Mouse (Mus musculus) hindbrain, postnatal 0 days (tissue): Measurements from ENCODE around the gene Slc35e1. TPM values are rescaled to one million over a fixed set of nuclear protein-coding genes. Genes with fewer than 3 reads are reported as not detected.

ENCODE experiments used
- ATAC-seq: fragments of 200-750 bp; cut with Nextera tagmentation; 2 replicates; pipeline ENCODE4 v1.8.0; 2017; ENCODE audit warnings: mild to moderate bottlenecking, moderate TSS enrichment, moderate library complexity
- DNase-seq: peaks from one replicate; pipeline ENCODE4 v3.0.0-alpha.2; 2015; ENCODE audit warnings: low spot score
- H3K27ac ChIP-seq: fragments of 300-500 bp; sonication (generic); 2 replicates; pipeline ENCODE4 v1.5.1; 2014; ENCODE audit warnings: mild to moderate bottlenecking
- H3K27me3 ChIP-seq: fragments of 300-500 bp; sonication (generic); 2 replicates; pipeline ENCODE4 v1.6.1; 2014; ENCODE audit warnings: low read length, mixed read lengths; ENCODE audit not compliant: insufficient read depth
- H3K36me3 ChIP-seq: fragments of 300-500 bp; sonication (generic); 2 replicates; pipeline ENCODE4 v1.6.1; 2014; ENCODE audit warnings: low read length, mixed read lengths; ENCODE audit not compliant: insufficient read depth
- H3K4me1 ChIP-seq: fragments of 300-500 bp; sonication (generic); 2 replicates; pipeline ENCODE4 v1.6.1; 2014; ENCODE audit warnings: antibody characterized with exemption, low read length, mixed read lengths; ENCODE audit not compliant: insufficient read depth
- H3K4me2 ChIP-seq: fragments of 300-500 bp; sonication (generic); 2 replicates; pipeline ENCODE4 v1.6.1; 2014; ENCODE audit warnings: low read depth, mild to moderate bottlenecking, low read length, moderate library complexity, mixed read lengths
- H3K4me3 ChIP-seq: fragments of 300-500 bp; sonication (generic); 2 replicates; pipeline ENCODE4 v1.5.1; 2014; ENCODE audit warnings: low read length
- H3K9ac ChIP-seq: fragments of 300-500 bp; sonication (generic); replicated peaks from 2 replicates; pipeline ENCODE4 v1.6.1; 2014; ENCODE audit warnings: mild to moderate bottlenecking, low read length, moderate library complexity, mixed read lengths
- H3K9me3 ChIP-seq: fragments of 300-500 bp; sonication (generic); 2 replicates; pipeline ENCODE4 v1.6.1; 2016; ENCODE audit warnings: low read length, mixed read lengths
- CTCF ChIP-seq: IDR thresholded peaks from 2 replicates; pipeline ENCODE4 v1.5.1; 2016; ENCODE audit warnings: antibody characterized with exemption, control low read depth, low read depth
- WGBS: fragments of 180-500 bp; shearing (Covaris S2); extraction: QIAGEN DNeasy Blood & Tissue Kit; methylation state at CpG from one replicate; pipeline ENCODE4 v1.1.7; 2014; 5-methylcytosine and 5-hydroxymethylcytosine counted together
- microRNA-seq, 2 experiments: library from miRNA; unstranded; fragments of <30 nt; microRNA quantifications; one replicate each; pipeline ENCODE4; 2016
- polyA plus RNA-seq: library from polyadenylated mRNA; unstranded; fragments of >200 nt; fragmentation: Nextera tagmentation; extraction: Ambion mirVana; gene quantifications from 2 replicates; pipeline ENCODE4 v1.2.1, GENCODE M21; 2015
- total RNA-seq: library from RNA; depleted of rRNA; stranded (reverse); fragments of >200 nt; gene quantifications from 2 replicates; pipeline ENCODE4 v1.2.3, GENCODE M21; 2014; rRNA removed

Slc35e1 gene
- total and polyA plus RNA-seq, 2 experiments from 2014 or later: 12.5 to 57.3 TPM

DNA sequence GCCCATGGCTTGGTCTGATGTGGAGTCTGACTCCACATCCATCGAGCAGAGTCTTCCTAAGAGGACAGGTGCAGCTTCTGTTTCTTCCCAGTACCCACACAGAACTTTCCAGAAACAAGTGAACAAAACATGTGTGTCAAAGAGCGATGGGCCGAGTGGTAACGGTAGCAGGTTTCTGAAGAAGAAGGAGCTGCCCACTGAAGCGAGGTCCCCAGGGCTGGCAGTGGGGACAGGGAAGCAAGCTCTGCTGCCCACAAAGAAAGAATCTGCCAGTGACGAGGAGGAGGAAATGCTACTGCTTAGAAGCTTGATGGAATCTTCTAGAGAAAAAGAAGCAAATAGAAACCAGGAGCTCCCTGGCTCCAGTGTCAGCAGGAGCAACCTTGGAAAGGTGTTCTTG is 47.3 kb downstream of the Slc35e1 start:
- no peak overlapping the region for H3K27ac ChIP-seq
- peaks cover 4% of the 10 kb centered on the region for H3K4me1 ChIP-seq
- no peaks in the 10 kb centered on the region for H3K9me3 ChIP-seq
- ATAC-seq: no peak
- DNase-seq: no peak
- TF ChIP-seq CTCF: no peak
- H3K9ac ChIP-seq: no peak overlapping the region
- 94% methylated on average over 6 of the region's 6 CpGs for WGBS
- H3K4me2 ChIP-seq: no peak overlapping the region
- H3K27me3 ChIP-seq: no peaks in the 10 kb centered on the region
- H3K36me3 ChIP-seq: peaks cover 8% of the 10 kb centered on the region
- no peak overlapping the region for H3K4me3 ChIP-seq

GRCm38 (mm10) chr8:72443994-72444350 is 48.4 kb downstream of the Slc35e1 start:
- DNase-seq (no peak), ATAC-seq (no peak; the same call in 1 of the 2 replicates)
- peaks cover 4% of the 10 kb centered on the region for H3K4me1 ChIP-seq
- H3K4me3 ChIP-seq: peak overlapping the region; percentile 33
- no peaks in the 10 kb centered on the region for H3K9me3 ChIP-seq
- no peaks in the 10 kb centered on the region; the same call in 1 of the 2 replicates for H3K36me3 ChIP-seq
- 46% methylated on average over 6 of the region's 6 CpGs for WGBS
- H3K9ac ChIP-seq: peak overlapping the region; percentile 39
- TF ChIP-seq CTCF: no peak
- H3K27me3 ChIP-seq: no peaks in the 10 kb centered on the region
- H3K4me2 ChIP-seq: peak overlapping the region; percentile 58
- H3K27ac ChIP-seq: peak overlapping the region; percentile 33

- H3K4me3 ChIP-seq: peak within 1 kb of the TSS; percentile 33
- peak within 1 kb of the TSS; percentile 39 for H3K9ac ChIP-seq
- no peak for TF ChIP-seq CTCF
- no peaks in the 10 kb centered on the region for H3K27me3 ChIP-seq
- ATAC-seq (peak; percentile 99), DNase-seq (peak; percentile 99)
- 6% methylated on average over 34 of the region's 34 CpGs for WGBS
- H3K9me3 ChIP-seq: no peaks in the 10 kb centered on the region
- peak within 1 kb of the TSS; percentile 33 for H3K27ac ChIP-seq
- peak within 1 kb of the TSS; percentile 58 for H3K4me2 ChIP-seq
- H3K36me3 ChIP-seq: no peaks in the 10 kb centered on the region
- peaks cover 4% of the 10 kb centered on the region for H3K4me1 ChIP-seq
These were observed 48.9 kb downstream of the Slc35e1 start, which contains the start of the genes Calr3 and 1700030K09Rik for GRCm38 (mm10) chr8:72443338-72443993. Calr3 (minus strand) TSS chr8:72443870. 1700030K09Rik (plus strand) TSS chr8:72443880.

GRCm38 (mm10) chr8:72438248-72439015 is 54.0 kb downstream of the Slc35e1 start:
- Histone ChIP-seq H3K4me2 (no peak overlapping the region), H3K9ac (no peak overlapping the region), H3K4me1 (no peaks in the 10 kb centered on the region), H3K27me3 (no peaks in the 10 kb centered on the region), H3K9me3 (no peaks in the 10 kb centered on the region), H3K27ac (no peak overlapping the region), H3K4me3 (no peak overlapping the region), H3K36me3 (no peaks in the 10 kb centered on the region)
- no peak for TF ChIP-seq CTCF
- DNase-seq: no peak
- no peak for ATAC-seq
- WGBS: 66% methylated on average over 8 of the region's 8 CpGs

DNA sequence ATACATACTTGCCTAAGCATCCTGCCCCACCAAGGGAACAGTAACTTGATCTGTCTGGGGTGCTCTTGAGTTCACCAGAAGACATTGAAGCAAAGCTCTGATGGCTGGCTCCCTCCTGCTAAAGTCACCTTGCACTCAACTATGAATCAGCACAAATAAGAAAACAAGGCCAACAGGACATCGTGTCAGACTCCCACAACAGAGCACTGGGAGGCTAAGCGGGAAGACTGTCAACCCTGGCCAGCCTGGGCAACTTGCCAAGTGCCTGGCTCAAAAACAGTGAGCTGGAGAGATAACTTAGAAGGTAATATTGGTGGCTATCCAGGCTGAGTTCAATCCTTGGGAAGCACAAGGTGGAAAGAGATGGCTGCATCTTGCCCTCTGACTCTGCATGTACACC is 57.5 kb downstream of the Slc35e1 start:
- no peaks in the 10 kb centered on the region for H3K27me3 ChIP-seq
- TF ChIP-seq CTCF: no peak
- DNase-seq: peak; percentile 31
- 13% methylated on average over 2 of the region's 2 CpGs for WGBS
- no peaks in the 10 kb centered on the region for H3K9me3 ChIP-seq
- H3K4me3 ChIP-seq: no peak overlapping the region
- no peak overlapping the region for H3K9ac ChIP-seq
- H3K27ac ChIP-seq: no peak overlapping the region
- H3K4me2 ChIP-seq: no peak overlapping the region
- H3K36me3 ChIP-seq: no peaks in the 10 kb centered on the region
- no peak for ATAC-seq
- H3K4me1 ChIP-seq: no peaks in the 10 kb centered on the region

Small RNAs within 50 kb of the gene (microRNA-seq; reads per million reads assigned to microRNA genes)
- gene Gm28019: 0 reads per million in 2 experiments
- gene Mir7068: 1.4 to 2.5 reads per million in 2 experiments

Other genes with a start within 250 kb of the Slc35e1 start
- gene Gm10282, start 187.4 kb downstream of the Slc35e1 start, total RNA-seq: 0.36 and 1.5 TPM in 2 replicates
- gene Gm10282, start 187.4 kb downstream of the Slc35e1 start, polyA plus RNA-seq: 11.7 and 12.3 TPM in 2 replicates
- 4.3 and 8.2 TPM in 2 replicates for gene Klf2, start 173.6 kb downstream of the Slc35e1 start, total RNA-seq
- 8.8 and 9.9 TPM in 2 replicates for gene Klf2, start 173.6 kb downstream of the Slc35e1 start, polyA plus RNA-seq
- gene Eps15l1, start 71.2 kb downstream of the Slc35e1 start, total RNA-seq: 49.6 and 66.0 TPM in 2 replicates
- 43.4 and 45.5 TPM in 2 replicates for gene Eps15l1, start 71.2 kb downstream of the Slc35e1 start, polyA plus RNA-seq
- gene Calr3, start 48.7 kb downstream of the Slc35e1 start, total RNA-seq: 0.40 and 0.42 TPM in 2 replicates
- gene Calr3, start 48.7 kb downstream of the Slc35e1 start, polyA plus RNA-seq: 1.4 and 1.9 TPM in 2 replicates
- gene 1700030K09Rik, start 48.7 kb downstream of the Slc35e1 start, total RNA-seq: 8.6 and 11.3 TPM in 2 replicates
- gene 1700030K09Rik, start 48.7 kb downstream of the Slc35e1 start, polyA plus RNA-seq: 13.1 and 13.2 TPM in 2 replicates
- gene Cherp, start 17.4 kb downstream of the Slc35e1 start, total RNA-seq: 27.0 and 90.6 TPM in 2 replicates
- 37.3 and 40.3 TPM in 2 replicates for gene Cherp, start 17.4 kb downstream of the Slc35e1 start, polyA plus RNA-seq
- 12.4 and 15.2 TPM in 2 replicates for gene Med26, start 55.7 kb upstream of the Slc35e1 start, total RNA-seq
- 14.0 and 15.5 TPM in 2 replicates for gene Med26, start 55.7 kb upstream of the Slc35e1 start, polyA plus RNA-seq
- gene Smim7, start 78.5 kb upstream of the Slc35e1 start, total RNA-seq: 94.4 and 106 TPM in 2 replicates
- gene Smim7, start 78.5 kb upstream of the Slc35e1 start, polyA plus RNA-seq: 143 and 154 TPM in 2 replicates
- 63.4 and 71.8 TPM in 2 replicates for gene Tmem38a, start 79.4 kb upstream of the Slc35e1 start, total RNA-seq
- 42.4 and 47.7 TPM in 2 replicates for gene Tmem38a, start 79.4 kb upstream of the Slc35e1 start, polyA plus RNA-seq
- 42.1 and 50.7 TPM in 2 replicates for gene Nwd1, start 154.1 kb upstream of the Slc35e1 start, total RNA-seq
- gene Nwd1, start 154.1 kb upstream of the Slc35e1 start, polyA plus RNA-seq: 2.9 and 3.1 TPM in 2 replicates
- gene Sin3b, start 230.7 kb upstream of the Slc35e1 start, total RNA-seq: 259 and 269 TPM in 2 replicates
- 245 and 250 TPM in 2 replicates for gene Sin3b, start 230.7 kb upstream of the Slc35e1 start, polyA plus RNA-seq